Comparison of ENCODE assay signal across 25 mouse cellular contexts in the genomic region with DNA sequence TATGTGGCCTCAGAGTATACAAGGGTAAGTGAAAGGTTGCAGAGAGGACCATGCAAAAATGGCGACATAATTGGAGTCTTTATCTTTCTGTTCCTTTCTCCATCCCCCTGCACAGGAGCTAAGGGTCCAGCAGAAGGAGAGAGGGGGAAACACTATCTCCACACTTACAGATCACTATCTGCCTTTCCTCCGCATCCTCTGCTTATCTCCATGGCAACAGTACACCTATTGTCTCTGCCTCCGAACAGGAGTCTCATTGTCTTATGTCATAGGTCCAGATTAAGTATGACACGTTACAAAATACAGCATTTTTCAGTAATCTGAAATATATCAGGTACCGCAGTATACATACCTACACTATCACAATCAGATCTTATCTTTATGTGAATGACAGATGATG.
DNase-seq lines count a peak whose midpoint lies in the region; ATAC-seq lines count a peak whose summit lies in the region.
"Had no signal": no experiment of that assay in that cellular context is flagged by ENCODE, and none has a peak within 500 bp of the region (broad histone marks: within the 10 kb centered on the region; RNA-seq: fewer than 3 reads in every experiment).

No protein-coding gene starts in this region.

- DNase-seq in hindbrain, embryonic 11.5 days (ENCODE audit: low spot score), result no peak
- no peak for DNase-seq in neural tube, embryonic 10.5 days (ENCODE audit: extremely low spot score, low spot score)
- no peak for DNase-seq in urinary bladder, postnatal 25 days (ENCODE audit: low spot score)
- DNase-seq: adrenal gland, adult 8-10 months; cerebellum, adult 9-11 months; gastrocnemius, postnatal 10 days; kidney, adult 9 months; kidney, postnatal 10 days; layer of hippocampus, adult 9-11 months; liver; lung, adult 2 months; lung, postnatal 10 days; spleen, adult 18-20 months; thymus, postnatal 14 days had no signal

- H3K27ac ChIP-seq in forebrain, embryonic 13.5 days, result no peak overlapping the region
- no peak overlapping the region for H3K27ac ChIP-seq in forebrain, embryonic 12.5 days
- H3K27ac ChIP-seq in hindbrain, embryonic 15.5 days (replicated peaks), result no peak overlapping the region
- no peak overlapping the region for H3K27ac ChIP-seq in hindbrain, embryonic 11.5 days (ENCODE audit: low read depth, low read length)
- H3K27ac ChIP-seq in neural tube, embryonic 13.5 days (replicated peaks), result no peak overlapping the region
- H3K27ac ChIP-seq in neural tube, embryonic 15.5 days (replicated peaks), result no peak overlapping the region
- H3K27ac ChIP-seq: embryonic facial prominence, embryonic 13.5 days; liver, embryonic 14.5 days had no signal

- ATAC-seq in forebrain, embryonic 13.5 days, result 0 out of 2 replicates have a peak, but pooled peaks have one; percentile 45
- ATAC-seq in forebrain, embryonic 12.5 days (ENCODE audit: low FRiP score), result no peak
- peak; percentile 65; the same call in 1 of the 2 replicates for ATAC-seq in hindbrain, embryonic 15.5 days (ENCODE audit: low FRiP score, low read depth)
- ATAC-seq in hindbrain, embryonic 11.5 days (ENCODE audit: low FRiP score), result no peak
- 0 out of 2 replicates have a peak, but pooled peaks have one; percentile 40 for ATAC-seq in neural tube, embryonic 13.5 days (ENCODE audit: low read depth)
- peak; percentile 53; the same call in 1 of the 2 replicates for ATAC-seq in neural tube, embryonic 15.5 days (ENCODE audit: low FRiP score)
- ATAC-seq: activated CD4-positive, CD25-positive, alpha-beta regulatory T cell, adult 4 months; intestine, postnatal 0 days had no signal

- H3K9ac ChIP-seq in forebrain, embryonic 13.5 days, result no peak overlapping the region
- no peak overlapping the region for H3K9ac ChIP-seq in forebrain, embryonic 12.5 days
- no peak overlapping the region for H3K9ac ChIP-seq in hindbrain, embryonic 15.5 days
- H3K9ac ChIP-seq in hindbrain, embryonic 11.5 days (ENCODE audit: low read depth, low read length), result no peak overlapping the region
- H3K9ac ChIP-seq in neural tube, embryonic 13.5 days, result no peak overlapping the region
- no peak overlapping the region for H3K9ac ChIP-seq in neural tube, embryonic 15.5 days (replicated peaks)
- H3K9ac ChIP-seq: embryonic facial prominence, embryonic 13.5 days; liver, embryonic 14.5 days had no signal

- H3K36me3 ChIP-seq in forebrain, embryonic 13.5 days (ENCODE audit: poor library complexity, severe bottlenecking), result no peaks in the 10 kb centered on the region
- H3K36me3 ChIP-seq in forebrain, embryonic 12.5 days (replicated peaks), result no peaks in the 10 kb centered on the region
- no peaks in the 10 kb centered on the region for H3K36me3 ChIP-seq in hindbrain, embryonic 15.5 days
- no peaks in the 10 kb centered on the region for H3K36me3 ChIP-seq in hindbrain, embryonic 11.5 days (ENCODE audit: control insufficient read depth, insufficient read depth, low read length)
- no peaks in the 10 kb centered on the region for H3K36me3 ChIP-seq in neural tube, embryonic 13.5 days
- no peaks in the 10 kb centered on the region for H3K36me3 ChIP-seq in neural tube, embryonic 15.5 days
- H3K36me3 ChIP-seq: embryonic facial prominence, embryonic 13.5 days had no signal

- 42% methylated on average over 5 of the region's 5 CpGs for WGBS in forebrain, embryonic 13.5 days
- WGBS in forebrain, embryonic 12.5 days, result 40% methylated on average over 5 of the region's 5 CpGs
- WGBS in hindbrain, embryonic 15.5 days, result 50% methylated on average over 5 of the region's 5 CpGs
- WGBS in hindbrain, embryonic 11.5 days, result 71% methylated on average over 5 of the region's 5 CpGs
- WGBS in neural tube, embryonic 13.5 days, result 61% methylated on average over 5 of the region's 5 CpGs
- WGBS in neural tube, embryonic 15.5 days, result 58% methylated on average over 5 of the region's 5 CpGs

- H3K27me3 ChIP-seq in forebrain, embryonic 13.5 days, result no peaks in the 10 kb centered on the region
- no peaks in the 10 kb centered on the region for H3K27me3 ChIP-seq in forebrain, embryonic 12.5 days
- no peaks in the 10 kb centered on the region for H3K27me3 ChIP-seq in hindbrain, embryonic 15.5 days
- H3K27me3 ChIP-seq in hindbrain, embryonic 11.5 days (ENCODE audit: control insufficient read depth, insufficient read depth, low read length), result no peaks in the 10 kb centered on the region
- no peaks in the 10 kb centered on the region for H3K27me3 ChIP-seq in neural tube, embryonic 13.5 days
- no peaks in the 10 kb centered on the region for H3K27me3 ChIP-seq in neural tube, embryonic 15.5 days (replicated peaks)
- H3K27me3 ChIP-seq: CH12.LX; embryonic facial prominence, embryonic 13.5 days had no signal

- no peak overlapping the region for H3K4me3 ChIP-seq in forebrain, embryonic 13.5 days
- no peak overlapping the region for H3K4me3 ChIP-seq in forebrain, embryonic 12.5 days (replicated peaks)
- no peak overlapping the region for H3K4me3 ChIP-seq in hindbrain, embryonic 15.5 days
- no peak overlapping the region for H3K4me3 ChIP-seq in hindbrain, embryonic 11.5 days (ENCODE audit: low read depth, low read length)
- no peak overlapping the region for H3K4me3 ChIP-seq in neural tube, embryonic 13.5 days
- H3K4me3 ChIP-seq in neural tube, embryonic 15.5 days (replicated peaks), result no peak overlapping the region
- H3K4me3 ChIP-seq: embryonic facial prominence, embryonic 13.5 days; myocyte had no signal

- no peaks in the 10 kb centered on the region for H3K9me3 ChIP-seq in forebrain, embryonic 13.5 days (replicated peaks)
- no peaks in the 10 kb centered on the region for H3K9me3 ChIP-seq in forebrain, embryonic 12.5 days
- H3K9me3 ChIP-seq in hindbrain, embryonic 15.5 days, result no peaks in the 10 kb centered on the region
- H3K9me3 ChIP-seq in hindbrain, embryonic 11.5 days (ENCODE audit: control insufficient read depth, low read length), result no peaks in the 10 kb centered on the region
- no peaks in the 10 kb centered on the region for H3K9me3 ChIP-seq in neural tube, embryonic 13.5 days
- no peaks in the 10 kb centered on the region for H3K9me3 ChIP-seq in neural tube, embryonic 15.5 days (replicated peaks)
- H3K9me3 ChIP-seq: embryonic facial prominence, embryonic 13.5 days had no signal

- no peaks in the 10 kb centered on the region for H3K4me1 ChIP-seq in forebrain, embryonic 13.5 days
- H3K4me1 ChIP-seq in forebrain, embryonic 12.5 days, result no peaks in the 10 kb centered on the region
- H3K4me1 ChIP-seq in hindbrain, embryonic 15.5 days (replicated peaks), result no peaks in the 10 kb centered on the region
- H3K4me1 ChIP-seq in hindbrain, embryonic 11.5 days (replicated peaks; ENCODE audit: control insufficient read depth, insufficient read depth, low read length), result no peaks in the 10 kb centered on the region
- no peaks in the 10 kb centered on the region for H3K4me1 ChIP-seq in neural tube, embryonic 13.5 days (replicated peaks)
- no peaks in the 10 kb centered on the region for H3K4me1 ChIP-seq in neural tube, embryonic 15.5 days
- H3K4me1 ChIP-seq: embryonic facial prominence, embryonic 13.5 days had no signal

- H3K4me2 ChIP-seq in forebrain, embryonic 13.5 days, result no peak overlapping the region
- H3K4me2 ChIP-seq in forebrain, embryonic 12.5 days, result no peak overlapping the region
- no peak overlapping the region for H3K4me2 ChIP-seq in hindbrain, embryonic 15.5 days
- H3K4me2 ChIP-seq in hindbrain, embryonic 11.5 days (replicated peaks; ENCODE audit: low read depth, low read length), result no peak overlapping the region
- H3K4me2 ChIP-seq in neural tube, embryonic 13.5 days, result no peak overlapping the region
- H3K4me2 ChIP-seq in neural tube, embryonic 15.5 days, result no peak overlapping the region
- H3K4me2 ChIP-seq: embryonic facial prominence, embryonic 13.5 days had no signal

Comparison
In these comparisons a context has a peak if more than half of its experiments do, and no peak if none do; other contexts are left out.
1. ATAC-seq: peak in forebrain, embryonic 13.5 days (single experiment), hindbrain, embryonic 15.5 days (single experiment), neural tube, embryonic 13.5 days (single experiment) and neural tube, embryonic 15.5 days (single experiment); none in forebrain, embryonic 12.5 days (single experiment) and hindbrain, embryonic 11.5 days (single experiment).